Mouse (Mus musculus) monocyte, adult 2 months (primary cell): ENCODE results near the gene Vmn1r194.
"Not testable (repeated sequence)": the region's sequence is repeated elsewhere in the genome, so short reads cannot be mapped to it uniquely, and the experiment has no call there.

Experiments used
- DNase-seq, 2 experiments: peaks; one replicate each; pipeline ENCODE4 v3.0.0; 2022; ENCODE audit warnings: low spot score in 2 of 2, low read depth in 1 of 2

Vmn1r194 gene

GRCm38 (mm10) chr13:22243915-22244314 lies at the start of gene Vmn1r194:
Gene Vmn1r194, plus strand, starts transcription at chr13:22244215.
- no peak for DNase-seq

GRCm38 (mm10) chr13:22223060-22223459 lies 21.0 kb upstream of the Vmn1r194 start, which contains the start of gene Vmn1r193:
Gene Vmn1r193, minus strand, starts transcription at chr13:22223160.
- DNase-seq: not testable (repeated sequence)

GRCm38 (mm10) chr13:22270222-22270621 lies 26.2 kb downstream of the Vmn1r194 start, which contains the start of gene Vmn1r195:
Gene Vmn1r195, plus strand, starts transcription at chr13:22270522.
- DNase-seq: not testable (repeated sequence)

- no peak for DNase-seq
These were observed 27.7 kb downstream of the Vmn1r194 start for GRCm38 (mm10) chr13:22271721-22272120.

GRCm38 (mm10) chr13:22284578-22284977 lies 40.6 kb downstream of the Vmn1r194 start:
- no peak for DNase-seq

GRCm38 (mm10) chr13:22289620-22290019 lies 45.6 kb downstream of the Vmn1r194 start, which contains the start of gene Vmn1r196:
Gene Vmn1r196, plus strand, starts transcription at chr13:22289920.
- no peak for DNase-seq
